Mouse (Mus musculus) embryonic facial prominence, embryonic 14.5 days (tissue): ENCODE results near the gene Hsd17b14. TPM values are rescaled to one million over a fixed set of nuclear protein-coding genes. Genes with fewer than 3 reads are reported as not detected.

Experiments
- polyA plus RNA-seq: library from polyadenylated mRNA; unstranded; fragments of >200 nt; fragmentation: Nextera tagmentation; extraction: Ambion mirVana; gene quantifications from 2 replicates; pipeline ENCODE4 v1.2.1, GENCODE M21; 2014

Gene Hsd17b14
- polyA plus RNA-seq, 1 experiment from 2014 or later = 1.0 TPM

Other genes with a start within 250 kb of the Hsd17b14 start
- gene Trpm4, start 221.1 kb upstream of the Hsd17b14 start, polyA plus RNA-seq = 16.6 and 18.2 TPM in 2 replicates
- gene Hrc, start 219.6 kb upstream of the Hsd17b14 start, polyA plus RNA-seq = 11.0 and 15.8 TPM in 2 replicates
- gene Ppfia3, start 187.9 kb upstream of the Hsd17b14 start, polyA plus RNA-seq = 4.8 and 6.9 TPM in 2 replicates
- 2.4 TPM in 2 replicates for gene Lin7b, start 184.3 kb upstream of the Hsd17b14 start, polyA plus RNA-seq
- gene Snrnp70, start 159.2 kb upstream of the Hsd17b14 start, polyA plus RNA-seq = 56.5 and 61.1 TPM in 2 replicates
- 0.24 TPM in 1 of 2 replicates, not detected in the other for gene Kcna7, start 149.2 kb upstream of the Hsd17b14 start, polyA plus RNA-seq
- gene Ntf5, start 141.2 kb upstream of the Hsd17b14 start, polyA plus RNA-seq = 3.0 and 3.1 TPM in 2 replicates
- gene Lhb, start 134.1 kb upstream of the Hsd17b14 start, polyA plus RNA-seq = 1.4 TPM in 1 of 2 replicates, not detected in the other
- gene Gys1, start 120.0 kb upstream of the Hsd17b14 start, polyA plus RNA-seq = 39.3 TPM in 2 replicates
- gene Ruvbl2, start 116.8 kb upstream of the Hsd17b14 start, polyA plus RNA-seq = 123 and 127 TPM in 2 replicates
- 4,260 and 4,697 TPM in 2 replicates for gene Ftl1, start 95.0 kb upstream of the Hsd17b14 start, polyA plus RNA-seq
- 120 and 132 TPM in 2 replicates for gene Bax, start 88.0 kb upstream of the Hsd17b14 start, polyA plus RNA-seq
- 1.2 and 1.5 TPM in 2 replicates for gene Tulp2, start 73.0 kb upstream of the Hsd17b14 start, polyA plus RNA-seq
- not detected in 2 replicates for gene Gm45808, start 68.1 kb upstream of the Hsd17b14 start, polyA plus RNA-seq
- 2.5 and 3.2 TPM in 2 replicates for gene Dhdh, start 66.1 kb upstream of the Hsd17b14 start, polyA plus RNA-seq
- 209 and 236 TPM in 2 replicates for gene Nucb1, start 44.5 kb upstream of the Hsd17b14 start, polyA plus RNA-seq
- 20.7 and 21.9 TPM in 2 replicates for gene Ppp1r15a, start 28.6 kb upstream of the Hsd17b14 start, polyA plus RNA-seq
- 6.8 and 7.3 TPM in 2 replicates for gene Plekha4, start 28.6 kb upstream of the Hsd17b14 start, polyA plus RNA-seq
- gene Bcat2, start 15.3 kb downstream of the Hsd17b14 start, polyA plus RNA-seq = 50.1 and 51.0 TPM in 2 replicates
- 0.45 and 1.0 TPM in 2 replicates for gene Fgf21, start 60.6 kb downstream of the Hsd17b14 start, polyA plus RNA-seq
- 1.3 and 2.1 TPM in 2 replicates for gene Fut1, start 62.4 kb downstream of the Hsd17b14 start, polyA plus RNA-seq
- 0.19 and 0.30 TPM in 2 replicates for gene Izumo1, start 66.9 kb downstream of the Hsd17b14 start, polyA plus RNA-seq
- 10.4 and 11.1 TPM in 2 replicates for gene Rasip1, start 72.6 kb downstream of the Hsd17b14 start, polyA plus RNA-seq
- 23.3 and 28.8 TPM in 2 replicates for gene Mamstr, start 85.1 kb downstream of the Hsd17b14 start, polyA plus RNA-seq
- 1.9 and 2.2 TPM in 2 replicates for gene Fut2, start 111.5 kb downstream of the Hsd17b14 start, polyA plus RNA-seq
- 3.4 and 3.7 TPM in 2 replicates for gene Ntn5, start 129.1 kb downstream of the Hsd17b14 start, polyA plus RNA-seq
- gene Sec1, start 139.5 kb downstream of the Hsd17b14 start, polyA plus RNA-seq = 2.1 and 2.5 TPM in 2 replicates
- gene Car11, start 144.9 kb downstream of the Hsd17b14 start, polyA plus RNA-seq = 7.9 and 8.9 TPM in 2 replicates
- gene Dbp, start 150.2 kb downstream of the Hsd17b14 start, polyA plus RNA-seq = 3.4 and 4.7 TPM in 2 replicates
- 1,174 and 1,204 TPM in 2 replicates for gene Rpl18, start 160.6 kb downstream of the Hsd17b14 start, polyA plus RNA-seq
- 24.0 and 25.6 TPM in 2 replicates for gene Sphk2, start 163.1 kb downstream of the Hsd17b14 start, polyA plus RNA-seq
- 0.36 and 0.39 TPM in 2 replicates for gene Fam83e, start 166.3 kb downstream of the Hsd17b14 start, polyA plus RNA-seq
- gene Spaca4, start 170.9 kb downstream of the Hsd17b14 start, polyA plus RNA-seq = not detected in 2 replicates
- 0.67 and 1.5 TPM in 2 replicates for gene Lmtk3, start 228.8 kb downstream of the Hsd17b14 start, polyA plus RNA-seq
- 14.2 and 16.3 TPM in 2 replicates for gene Sult2b1, start 229.8 kb downstream of the Hsd17b14 start, polyA plus RNA-seq